Mouse (Mus musculus): ENCODE results near the gene Wdr1.
"Not testable (repeated sequence)": the region's sequence is repeated elsewhere in the genome, so short reads cannot be mapped to it uniquely, and the experiment has no call there.

Wdr1 gene

DNA sequence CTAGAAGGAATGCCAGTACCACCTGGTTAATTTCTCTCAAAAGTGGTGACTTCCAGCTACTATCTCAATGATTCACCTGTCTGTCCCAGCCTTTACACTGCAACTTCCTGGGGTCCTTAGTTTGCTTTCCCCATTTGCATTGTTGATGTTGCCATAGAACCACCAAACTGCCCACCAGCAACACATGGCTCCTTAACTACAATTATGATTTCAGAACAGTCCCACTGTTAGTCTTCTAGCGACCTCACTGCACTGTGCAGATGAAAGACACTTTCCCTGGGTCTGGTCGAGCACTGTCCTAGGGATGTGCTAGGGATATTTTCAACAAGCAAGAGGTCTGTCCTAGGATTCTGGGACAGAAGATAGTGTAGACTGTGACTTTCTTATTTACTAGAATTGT lies at the start of gene Wdr1:
Gene Wdr1, minus strand, starts transcription at position 101 of the 400 bp plus-strand sequence.
- DNase-seq, result no peak

DNA sequence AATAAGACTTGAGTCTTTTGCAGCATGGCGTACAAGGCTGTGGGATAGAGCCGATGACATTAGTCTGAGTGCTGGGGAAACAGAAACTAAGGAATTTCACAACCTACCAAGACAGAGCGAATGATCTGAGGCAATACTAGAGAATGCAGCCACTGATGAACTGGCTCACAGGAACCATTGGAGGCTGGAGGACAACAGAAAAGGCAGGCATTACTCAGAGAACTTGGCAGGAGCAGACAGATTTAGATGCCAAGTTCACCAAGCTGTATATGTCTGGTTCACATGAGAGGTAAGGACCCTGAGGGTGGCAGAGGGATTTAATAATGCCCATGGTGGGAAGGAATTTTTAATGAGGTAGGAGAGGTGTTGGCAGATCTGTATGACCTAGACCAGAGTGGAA lies 48.1 kb upstream of the Wdr1 start:
- DNase-seq, result no peak

DNA sequence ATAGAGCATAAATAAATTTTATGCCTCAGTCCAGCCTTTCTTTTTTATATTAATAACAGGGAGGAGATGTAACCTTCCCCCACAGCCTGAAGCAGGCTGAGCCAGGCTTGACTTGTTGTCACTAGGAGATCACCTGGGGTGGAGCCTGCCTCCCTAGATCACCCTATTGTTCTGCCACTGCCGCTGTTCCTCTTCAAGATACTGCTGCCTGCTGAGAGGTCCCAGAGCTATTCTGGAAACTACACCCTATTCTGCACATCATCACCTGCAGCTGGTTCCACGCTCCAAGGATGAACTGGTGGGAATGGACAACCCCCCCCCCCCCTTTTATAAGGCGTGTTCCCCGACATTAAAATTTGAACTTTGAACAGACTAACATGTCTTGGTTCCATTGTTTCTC lies 45.2 kb upstream of the Wdr1 start:
- not testable (repeated sequence) for DNase-seq

DNA sequence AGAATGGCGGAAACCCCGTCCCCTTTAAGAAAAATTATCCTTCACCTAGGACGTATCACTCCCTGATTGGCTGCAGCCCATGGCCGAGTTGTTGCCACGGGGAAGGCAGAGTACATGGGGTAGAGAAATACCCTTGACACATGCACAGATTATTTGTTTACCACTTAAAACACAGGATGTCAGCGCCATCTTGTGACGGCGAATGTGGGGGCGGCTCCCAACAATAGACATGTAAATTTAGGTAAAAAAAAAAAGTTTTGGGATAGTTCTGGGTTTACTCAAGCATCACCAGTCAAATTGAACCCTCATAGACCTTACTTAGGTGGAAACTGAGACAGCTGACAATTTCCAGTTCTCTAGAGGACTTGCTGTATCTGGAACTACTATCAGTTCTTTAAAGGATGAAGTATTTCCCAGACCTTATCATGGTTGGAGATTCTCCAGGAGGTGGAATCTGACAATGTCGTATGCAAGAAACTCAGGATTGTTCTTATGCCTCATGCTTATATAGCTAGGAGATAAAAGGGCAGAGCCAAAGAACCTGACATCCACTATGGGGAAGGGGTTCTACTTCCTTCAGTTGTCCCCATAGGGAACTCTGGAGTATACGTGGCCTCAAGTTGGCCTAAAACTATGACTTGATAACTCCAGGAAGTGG lies 35.8 kb upstream of the Wdr1 start:
- DNase-seq, result no peak

DNA sequence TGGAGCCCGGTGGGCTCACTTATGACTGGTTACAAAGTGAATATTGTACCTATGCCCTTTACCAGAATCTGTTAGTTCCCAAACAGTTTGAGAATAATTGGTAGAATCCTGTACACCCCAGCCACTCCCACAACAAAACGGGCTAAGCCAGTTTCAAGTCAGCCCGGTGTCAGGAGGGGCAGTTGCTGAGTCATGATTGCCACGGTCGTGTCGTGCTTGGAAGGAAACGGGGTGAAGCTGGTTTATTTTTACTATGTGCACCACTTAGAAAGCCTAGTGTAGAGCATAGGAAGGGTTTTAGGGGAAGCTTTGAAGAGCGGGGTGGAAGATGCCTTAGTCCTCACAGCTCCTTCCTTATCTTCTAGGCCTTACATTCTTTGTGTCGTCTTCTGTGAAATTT lies 25.9 kb upstream of the Wdr1 start:
- no peak for DNase-seq

DNA sequence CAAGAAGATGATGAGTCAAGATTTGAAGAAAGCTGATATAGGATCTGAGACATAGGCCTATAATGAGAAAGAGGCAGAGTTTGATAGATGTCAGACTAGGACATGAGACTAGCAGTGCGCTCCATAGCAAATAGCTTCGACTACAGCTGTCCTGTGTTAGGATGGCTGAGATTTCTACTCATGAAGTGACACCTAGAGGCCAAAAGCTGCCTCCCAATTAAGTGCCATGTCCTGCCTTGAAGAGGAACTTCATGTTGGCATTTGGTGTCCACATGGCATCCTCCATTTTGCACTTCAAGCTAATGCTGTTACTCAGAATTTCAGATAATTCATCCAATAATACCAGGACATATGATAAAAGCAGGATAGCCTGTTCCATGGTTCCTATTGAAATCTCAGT lies 22.4 kb upstream of the Wdr1 start:
- no peak for DNase-seq

DNA sequence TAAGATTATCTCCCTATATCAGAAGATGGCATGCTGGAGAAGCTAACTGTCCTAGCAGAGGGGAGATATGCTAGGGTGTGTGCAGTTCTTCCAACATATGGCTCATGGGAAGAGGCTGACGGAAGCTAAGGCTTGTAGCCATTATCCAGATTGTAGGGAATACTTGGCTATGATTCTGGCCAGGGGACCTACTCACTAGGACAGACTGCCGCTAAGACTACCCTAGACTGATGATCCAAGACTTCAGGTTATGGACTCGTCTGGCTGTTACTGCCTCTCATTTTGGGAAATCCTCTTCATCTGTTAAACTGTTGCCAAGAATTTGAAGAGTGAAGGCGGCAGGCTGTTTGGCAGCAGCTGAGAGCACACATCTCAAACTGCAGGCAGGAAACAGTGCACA lies 20.0 kb upstream of the Wdr1 start:
- DNase-seq, result no peak

DNA sequence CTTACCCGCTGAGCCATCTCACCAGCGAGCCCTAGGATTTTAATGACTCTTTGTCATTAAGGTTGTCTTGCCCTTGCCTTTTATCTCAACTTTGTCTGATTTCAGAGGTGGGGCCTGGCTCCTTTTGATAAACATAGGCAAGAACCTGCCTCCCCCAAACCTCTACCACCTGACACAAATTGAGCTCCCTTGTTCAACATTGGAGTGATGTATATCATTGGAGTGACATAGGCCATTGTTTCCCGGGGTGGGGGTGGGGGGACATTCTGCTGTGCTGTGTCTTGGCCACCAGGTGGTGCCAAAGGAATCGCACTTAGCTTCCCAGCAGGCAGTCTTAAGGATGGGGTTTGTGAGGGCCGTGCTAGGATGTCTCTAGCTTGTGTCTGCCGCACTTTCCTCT lies 17.7 kb upstream of the Wdr1 start:
- peak in 1 of 2 experiments; percentile 27 for DNase-seq

DNA sequence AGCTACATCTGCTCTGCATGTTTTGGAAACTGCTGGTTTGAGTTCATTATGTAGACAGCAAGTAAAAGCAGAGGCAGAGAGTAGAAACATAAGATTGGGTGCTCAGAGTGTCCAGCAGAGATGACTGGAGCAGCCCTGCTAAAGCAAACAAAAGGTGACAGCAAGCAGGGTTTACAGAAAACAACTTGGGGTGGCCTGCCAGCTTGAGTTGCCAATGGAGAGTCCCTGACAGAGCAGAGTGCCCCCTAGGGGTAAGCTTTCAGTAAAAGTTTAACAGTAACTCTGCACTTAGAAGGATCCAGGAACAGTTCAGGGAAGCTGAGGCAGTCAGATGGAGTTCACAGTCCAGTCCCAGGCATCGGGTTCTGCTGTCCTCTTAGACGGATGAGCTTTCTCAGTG lies 7.9 kb upstream of the Wdr1 start:
- DNase-seq, result no peak

DNA sequence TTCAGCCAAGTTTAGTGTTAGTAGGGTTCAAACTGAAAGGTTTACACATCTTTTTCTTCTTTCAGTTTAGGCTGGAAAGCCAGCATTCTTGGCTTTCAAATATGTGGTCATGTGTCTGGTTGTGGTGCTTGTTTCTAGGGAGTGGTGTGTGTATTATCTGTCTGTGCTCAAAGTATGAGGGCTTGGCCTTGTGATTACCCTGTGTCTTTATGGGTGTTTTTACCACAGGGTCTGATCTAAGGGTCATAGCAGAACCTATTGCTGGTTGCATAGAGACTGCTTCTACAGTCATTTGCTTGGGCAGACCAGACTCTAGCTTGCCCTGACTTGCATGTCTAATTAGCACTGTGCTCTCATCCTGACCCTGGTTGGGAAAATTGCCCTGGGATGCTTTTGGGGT lies 5.6 kb upstream of the Wdr1 start:
- DNase-seq, result no peak

DNA sequence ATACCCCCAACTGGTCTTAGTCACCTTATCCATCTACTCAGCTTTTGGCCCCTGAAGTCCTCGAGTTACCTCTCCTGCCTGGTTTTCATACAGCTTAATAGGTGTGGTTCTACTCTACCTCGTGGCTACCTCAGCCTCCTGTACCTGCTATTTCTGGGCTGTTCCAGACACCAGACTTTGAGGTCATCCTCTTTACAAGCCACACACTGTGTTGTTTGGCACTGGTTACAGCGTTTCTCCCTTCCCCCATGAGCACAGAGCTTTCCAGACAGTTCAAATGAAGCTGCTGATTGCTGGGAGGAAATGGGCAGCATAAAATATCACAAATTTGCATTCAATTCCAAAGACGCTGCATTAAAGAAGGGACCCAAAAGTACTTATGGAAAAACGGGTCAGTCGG lies 1.8 kb upstream of the Wdr1 start:
- no peak for DNase-seq

DNA sequence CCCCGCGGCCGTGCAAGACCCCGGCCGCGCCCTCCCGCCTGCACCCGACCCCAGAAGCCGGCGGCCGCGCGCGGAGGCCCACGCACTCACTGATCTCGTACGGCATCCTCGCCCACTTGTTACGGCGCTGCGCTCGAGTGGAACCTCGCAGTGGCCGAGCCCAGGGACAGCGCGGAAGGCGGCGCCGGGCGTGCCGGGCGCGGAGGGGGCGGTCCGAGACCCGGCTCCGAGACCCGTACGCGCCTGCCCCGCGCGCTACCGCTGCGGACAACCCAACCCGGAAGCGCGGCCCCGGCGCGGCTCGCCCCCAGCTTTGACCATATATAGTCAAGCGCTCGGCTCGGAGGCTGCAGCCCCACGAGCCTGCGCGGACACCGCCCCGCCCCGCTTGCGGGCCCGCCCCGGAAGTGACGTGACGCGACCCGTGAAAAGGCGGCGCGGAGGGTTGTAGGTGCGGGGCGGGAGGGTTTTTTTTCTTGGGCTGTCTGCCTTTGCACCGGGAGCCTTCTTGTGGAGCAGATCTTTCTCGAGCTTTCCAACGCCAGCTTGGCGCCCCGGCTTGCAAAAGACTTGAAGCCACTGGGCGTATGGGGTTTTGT lies 1.5 kb downstream of the Wdr1 start:
- peak; percentile 98 to 100 for DNase-seq

DNA sequence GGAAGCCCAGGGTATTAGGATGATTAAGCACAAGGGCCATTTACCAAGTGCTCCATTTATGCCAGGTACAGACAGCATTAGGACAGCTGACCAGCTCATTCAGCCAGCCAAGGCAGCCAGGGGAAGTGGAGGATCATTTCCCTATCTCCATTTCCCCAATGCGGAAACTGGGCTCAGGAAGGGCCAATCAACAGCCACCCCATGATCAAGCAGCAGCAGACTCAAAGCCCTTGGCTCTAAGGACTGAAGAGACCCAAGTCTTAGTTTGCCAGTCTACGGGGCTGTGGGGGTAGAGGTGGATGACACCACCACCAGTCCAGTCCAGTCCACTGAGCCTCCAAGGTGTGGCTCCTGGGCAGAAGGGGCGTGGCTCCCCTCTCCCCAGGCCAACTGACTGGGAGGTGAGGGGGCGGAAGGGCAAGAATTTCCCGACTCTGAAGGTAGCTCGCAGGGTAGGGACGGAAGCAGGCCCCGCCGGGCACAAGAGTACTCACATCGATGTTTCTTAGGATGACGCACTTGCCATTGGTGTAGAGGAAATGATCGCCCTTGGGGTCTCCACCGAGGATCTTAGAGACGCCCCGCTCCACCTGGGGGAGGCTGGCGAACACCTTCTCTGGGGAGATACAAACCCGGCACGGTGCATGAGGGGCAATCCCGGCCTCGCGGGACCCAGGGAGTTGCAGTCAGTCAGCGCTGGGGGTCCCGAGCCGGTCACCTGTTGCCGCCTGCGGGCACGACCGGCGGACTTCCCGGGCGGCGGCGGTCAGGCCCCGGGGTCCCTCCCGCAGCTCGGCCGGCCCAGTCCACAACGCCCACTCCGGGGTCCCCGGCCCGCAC lies 2.2 kb downstream of the Wdr1 start:
- peak; percentile 57 to 63 for DNase-seq

DNA sequence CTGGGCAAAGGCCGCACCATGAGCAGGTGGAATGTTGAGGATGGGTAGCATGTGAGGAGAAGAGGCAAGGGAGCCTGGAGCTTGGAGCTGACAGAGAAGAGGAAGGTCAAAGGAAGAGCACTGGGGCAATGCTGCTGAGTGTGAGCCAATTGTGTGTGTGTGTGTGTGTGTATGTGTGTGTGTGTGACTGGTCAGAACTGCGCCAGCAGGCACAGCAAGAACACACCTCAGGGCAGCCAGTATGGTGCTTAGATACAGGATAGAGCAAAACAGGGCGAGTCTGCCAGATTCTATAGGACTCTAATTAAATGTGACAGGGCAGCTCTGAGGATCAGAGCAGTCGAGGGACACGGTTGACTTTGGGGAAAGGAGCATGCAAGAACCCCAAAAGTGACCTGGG lies 4.2 kb downstream of the Wdr1 start:
- no peak for DNase-seq

DNA sequence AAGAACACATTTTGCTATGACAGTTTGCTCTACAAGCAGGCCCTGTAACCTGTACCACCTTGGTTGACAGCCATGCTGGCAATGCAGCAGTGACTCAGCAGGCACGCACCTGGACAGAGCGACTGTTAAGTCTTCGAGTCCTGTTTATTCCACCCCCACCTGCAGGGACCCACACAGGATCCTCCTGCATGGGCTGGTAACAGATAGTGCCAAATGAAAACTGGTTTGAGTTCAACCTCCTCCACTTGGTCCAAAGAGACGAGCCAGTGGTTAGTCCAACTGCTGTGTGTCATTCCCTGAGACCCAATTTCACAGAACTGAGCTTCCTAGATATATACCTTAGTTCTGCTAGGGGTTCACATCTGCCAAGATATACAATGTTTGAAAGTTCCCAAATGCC lies 5.2 kb downstream of the Wdr1 start:
- DNase-seq, result no peak

DNA sequence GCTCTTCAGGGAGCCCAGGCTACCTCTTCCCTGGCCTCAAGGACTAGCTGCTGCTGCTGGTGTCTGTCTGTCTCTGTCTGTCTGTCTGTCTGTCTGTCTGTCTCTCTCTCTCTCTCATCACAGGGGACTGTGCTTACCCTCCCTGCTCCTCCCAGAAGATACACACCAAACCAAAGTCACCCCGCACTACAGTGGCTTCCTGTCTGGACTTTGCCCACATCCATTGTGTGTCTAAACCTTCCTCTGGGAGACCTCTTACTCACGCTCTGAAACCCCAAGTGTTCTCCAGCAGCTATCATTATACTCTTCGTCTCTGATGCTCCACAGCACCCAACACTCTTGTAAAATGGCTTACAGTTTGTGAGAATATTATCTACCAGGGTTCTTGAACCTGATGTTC lies 6.6 kb downstream of the Wdr1 start:
- DNase-seq, result no peak

DNA sequence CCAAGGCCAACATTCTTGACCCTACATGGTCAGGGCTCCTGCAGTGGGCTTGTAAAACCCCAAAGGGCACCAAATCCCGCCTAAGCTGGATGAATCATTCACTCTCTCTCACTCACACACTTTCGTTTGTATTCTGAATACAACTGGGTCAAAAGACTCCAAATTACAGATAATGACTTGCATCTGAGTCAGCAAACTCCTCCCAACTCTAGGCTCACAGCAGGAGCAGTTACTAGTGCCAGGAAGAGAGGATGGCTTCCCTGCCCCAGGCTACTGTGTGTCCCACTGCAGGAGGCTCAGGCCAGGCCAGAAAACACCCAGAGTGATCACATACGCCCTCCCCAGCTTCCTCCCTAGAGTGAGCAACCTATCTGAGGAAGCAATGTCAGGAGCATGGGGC lies 9.1 kb downstream of the Wdr1 start:
- DNase-seq, result no peak

DNA sequence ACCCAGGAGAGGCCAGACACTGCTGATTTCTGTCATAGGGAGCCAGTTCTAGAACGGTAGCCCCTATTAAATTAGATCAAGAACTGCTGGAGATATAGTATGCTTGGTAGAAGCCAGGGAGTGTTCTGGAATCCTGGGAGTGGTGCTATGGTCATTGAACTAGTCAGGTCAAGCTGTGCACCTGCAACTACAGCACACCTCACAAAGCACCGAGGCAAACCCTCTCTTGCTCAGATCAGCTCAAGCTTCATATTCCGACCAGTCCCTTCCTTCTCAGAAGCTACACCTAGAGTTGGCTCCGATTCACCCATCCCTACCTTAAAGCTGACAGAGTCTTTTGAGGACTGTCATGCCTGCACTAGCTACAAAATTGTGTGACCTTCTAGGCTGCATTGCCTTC lies 9.5 kb downstream of the Wdr1 start:
- no peak for DNase-seq

DNA sequence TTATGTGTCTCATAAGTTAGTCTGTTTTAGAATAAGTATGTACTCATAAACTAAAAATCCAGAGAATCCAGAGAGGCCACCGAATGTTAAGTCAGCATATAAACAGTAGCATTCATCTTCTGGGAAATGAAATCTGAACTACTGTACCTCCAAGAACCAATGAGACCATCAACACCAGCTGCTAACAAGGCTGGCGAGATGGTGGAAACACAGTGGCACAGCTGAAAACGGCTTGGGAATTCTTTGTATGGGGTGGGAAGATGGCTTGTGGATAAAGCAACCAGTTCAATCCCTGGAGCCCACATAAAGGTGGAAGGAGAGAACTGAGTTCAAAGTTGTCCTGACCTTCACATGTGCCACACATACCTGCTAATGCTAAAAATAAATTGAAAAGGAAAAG lies 10.4 kb downstream of the Wdr1 start:
- DNase-seq, result no peak

DNA sequence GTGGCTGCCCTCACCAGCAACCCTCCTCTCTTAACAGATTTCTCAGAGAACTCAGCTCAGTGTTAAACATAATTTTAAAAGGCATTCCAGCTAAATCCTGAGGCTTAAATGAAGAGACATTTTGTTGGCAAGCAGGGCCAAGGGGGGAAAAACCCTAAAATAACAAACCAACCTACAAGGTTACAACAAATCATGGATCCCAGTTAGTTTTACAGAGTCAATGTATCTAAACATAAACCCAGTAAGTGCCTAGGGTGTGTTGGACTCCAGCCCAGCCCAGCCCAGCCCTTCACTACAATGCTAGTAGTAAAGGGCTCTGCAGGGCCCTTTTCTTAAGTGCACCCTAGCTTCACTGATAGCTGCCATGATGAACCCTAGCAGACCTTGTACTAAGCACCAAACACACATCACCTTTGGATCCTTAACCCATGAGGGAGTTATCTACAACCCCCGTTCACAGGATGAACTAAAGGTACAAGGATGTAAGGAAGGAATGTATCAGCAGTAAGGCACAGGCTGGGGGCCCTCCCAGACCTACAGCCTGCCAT lies 12.7 kb downstream of the Wdr1 start:
- no peak for DNase-seq

DNA sequence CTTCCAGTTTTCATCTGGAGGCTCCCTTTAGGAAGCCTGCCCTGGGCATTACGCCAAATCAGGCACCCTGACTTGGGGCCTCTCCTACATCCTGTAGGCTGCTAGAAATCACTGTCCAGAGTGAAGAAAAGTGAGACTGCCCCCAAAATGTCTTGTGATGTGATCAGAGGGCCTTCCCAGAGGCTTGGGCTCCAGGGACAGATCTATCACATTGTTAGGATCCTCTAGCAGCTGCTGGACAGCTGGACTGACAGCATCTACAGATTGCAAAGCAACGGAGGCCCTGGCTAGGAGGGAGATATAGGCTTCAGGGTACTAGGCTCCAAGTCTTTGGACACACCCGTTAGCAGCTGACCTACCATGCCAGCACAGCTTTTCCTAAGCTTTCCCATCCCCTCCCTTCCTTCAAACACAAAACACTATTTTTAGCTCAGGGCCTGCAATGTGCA lies 13.5 kb downstream of the Wdr1 start:
- no peak for DNase-seq

DNA sequence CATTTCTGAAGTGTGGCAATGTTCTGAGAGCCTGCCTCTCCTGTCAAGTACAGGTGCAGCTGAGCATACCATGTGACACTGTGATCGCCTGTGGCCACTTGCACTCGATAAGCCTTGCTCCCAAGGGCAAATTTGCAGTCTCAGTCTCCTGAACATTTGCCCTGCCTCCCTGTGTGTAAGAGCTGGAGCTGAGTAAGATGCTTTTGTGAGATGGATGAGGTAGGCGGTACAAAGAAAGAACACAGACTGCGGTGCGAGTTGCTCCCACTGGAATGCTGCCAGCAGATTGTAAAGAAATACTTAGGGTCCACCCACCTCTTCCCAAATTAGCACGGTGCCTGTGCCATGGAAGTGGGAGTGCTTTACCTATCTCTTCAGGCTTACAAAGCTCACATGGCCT lies 15.6 kb downstream of the Wdr1 start:
- no peak for DNase-seq
